Mouse (Mus musculus) hindbrain, embryonic 16.5 days (tissue): ENCODE results near the gene Nrg3. TPM values are rescaled to one million over a fixed set of nuclear protein-coding genes. Genes with fewer than 3 reads are reported as not detected.
A peak's percentile ranks its signal among the peaks of the same experiment; 100 is the strongest.

Source experiments
- ATAC-seq: fragments of 200-750 bp; cut with Nextera tagmentation; 2 replicates; pipeline ENCODE4 v1.8.0; 2017; ENCODE audit warnings: moderate TSS enrichment, moderate library complexity
- H3K27ac ChIP-seq: fragments of 300-500 bp; sonication (generic); 2 replicates; pipeline ENCODE4 v1.5.1; 2014; ENCODE audit warnings: low read depth, mild to moderate bottlenecking, control low read depth, low read length, moderate library complexity
- H3K27me3 ChIP-seq: fragments of 300-500 bp; sonication (generic); replicated peaks from 2 replicates; pipeline ENCODE4 v1.6.1; 2014; ENCODE audit warnings: low read length; ENCODE audit not compliant: control insufficient read depth, insufficient read depth
- H3K36me3 ChIP-seq: fragments of 300-500 bp; sonication (generic); 2 replicates; pipeline ENCODE4 v1.6.1; 2014; ENCODE audit warnings: mild to moderate bottlenecking, low read length, moderate library complexity, mixed read lengths; ENCODE audit not compliant: control insufficient read depth, insufficient read depth
- H3K4me1 ChIP-seq: fragments of 300-500 bp; sonication (generic); 2 replicates; pipeline ENCODE4 v1.6.1; 2014; ENCODE audit warnings: low read depth, low read length; ENCODE audit not compliant: control insufficient read depth, insufficient read depth
- H3K4me2 ChIP-seq: fragments of 300-500 bp; sonication (generic); 2 replicates; pipeline ENCODE4 v1.6.1; 2014; ENCODE audit warnings: mild to moderate bottlenecking, low read length, control low read depth, moderate library complexity
- H3K4me3 ChIP-seq: fragments of 300-500 bp; sonication (generic); 2 replicates; pipeline ENCODE4 v1.5.1; 2014; ENCODE audit warnings: mild to moderate bottlenecking, low read length, control low read depth, moderate library complexity
- H3K9ac ChIP-seq: fragments of 300-500 bp; sonication (generic); 2 replicates; pipeline ENCODE4 v1.6.1; 2014; ENCODE audit warnings: low read depth, mild to moderate bottlenecking, control low read depth, low read length, moderate library complexity
- H3K9me3 ChIP-seq: fragments of 300-500 bp; sonication (generic); 2 replicates; pipeline ENCODE4 v1.6.1; 2014; ENCODE audit warnings: mild to moderate bottlenecking, low read length, moderate library complexity; ENCODE audit not compliant: control insufficient read depth
- WGBS: fragments of 180-500 bp; shearing (Covaris S2); extraction: QIAGEN DNeasy Blood & Tissue Kit; methylation state at CpG from one replicate; pipeline ENCODE4 v1.1.7; 2014; 5-methylcytosine and 5-hydroxymethylcytosine counted together
- polyA plus RNA-seq: library from polyadenylated mRNA; unstranded; fragments of >200 nt; fragmentation: Nextera tagmentation; extraction: Ambion mirVana; gene quantifications from 2 replicates; pipeline ENCODE4 v1.2.1, GENCODE M21; 2015

Gene Nrg3
- polyA plus RNA-seq, 1 experiment from 2014 or later = 10.2 TPM

DNA sequence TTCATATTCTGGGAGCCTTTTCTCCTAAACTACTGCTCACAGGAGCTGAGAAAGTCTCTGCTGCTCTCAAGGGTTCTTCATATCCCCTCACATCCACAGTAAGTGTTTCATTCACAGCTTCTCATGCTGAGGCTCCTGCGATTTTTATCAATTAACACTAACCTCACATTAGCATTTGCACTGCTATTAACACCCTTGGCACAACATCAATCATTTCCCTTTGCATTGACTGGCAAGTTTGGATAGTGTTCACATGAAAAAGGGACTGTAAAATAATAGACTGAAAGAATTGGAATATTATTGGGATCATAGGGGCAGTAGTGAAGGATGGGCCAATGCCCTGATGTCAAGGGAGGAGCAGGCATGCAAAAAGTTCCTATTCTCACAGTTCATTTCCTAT, 918.3 kb downstream of the Nrg3 start:
- no peaks in the 10 kb centered on the region for H3K36me3 ChIP-seq
- H3K4me2 ChIP-seq = no peak overlapping the region
- H3K9me3 ChIP-seq = no peaks in the 10 kb centered on the region
- no peaks in the 10 kb centered on the region for H3K27me3 ChIP-seq
- ATAC-seq = no peak
- H3K4me3 ChIP-seq = no peak overlapping the region
- H3K9ac ChIP-seq = no peak overlapping the region
- no peaks in the 10 kb centered on the region for H3K4me1 ChIP-seq
- 59% methylated on average over 1 of the region's 1 CpGs for whole genome bisulfite sequencing
- no peak overlapping the region for H3K27ac ChIP-seq

- H3K4me3 ChIP-seq = no peak overlapping the region
- H3K36me3 ChIP-seq = no peaks in the 10 kb centered on the region
- no peak overlapping the region for H3K9ac ChIP-seq
- ATAC-seq = peak; percentile 52; the same call in 1 of the 2 replicates
- H3K9me3 ChIP-seq = no peaks in the 10 kb centered on the region
- no peak overlapping the region for H3K27ac ChIP-seq
- no peaks in the 10 kb centered on the region for H3K4me1 ChIP-seq
- no peak overlapping the region for H3K4me2 ChIP-seq
- H3K27me3 ChIP-seq = no peaks in the 10 kb centered on the region
- whole genome bisulfite sequencing = 66% methylated on average over 2 of the region's 2 CpGs
These were observed 925.6 kb downstream of the Nrg3 start for GRCm38 (mm10) chr14:38547257-38547656.

DNA sequence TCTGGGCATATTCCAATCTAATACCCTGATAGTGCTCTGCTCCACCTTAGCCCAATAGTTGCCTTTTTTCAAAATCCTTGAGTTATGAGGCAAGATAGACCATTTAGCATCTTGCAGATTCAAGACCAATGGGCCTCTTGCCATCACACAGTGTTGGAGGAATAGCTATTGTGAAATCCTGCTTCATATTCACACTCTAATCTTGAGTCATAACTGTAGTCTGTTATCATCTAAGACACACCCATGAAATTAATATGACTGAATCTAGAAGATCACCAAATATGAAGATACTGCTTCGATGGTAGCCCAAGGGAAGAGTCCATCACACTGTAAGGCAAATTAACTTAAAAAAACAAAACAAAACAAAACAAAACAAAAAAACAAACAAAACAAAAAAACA, 937.7 kb downstream of the Nrg3 start:
- Histone ChIP-seq H3K9me3 (no peaks in the 10 kb centered on the region), H3K4me1 (no peaks in the 10 kb centered on the region), H3K36me3 (no peaks in the 10 kb centered on the region), H3K9ac (no peak overlapping the region), H3K27ac (no peak overlapping the region), H3K4me3 (no peak overlapping the region), H3K4me2 (no peak overlapping the region), H3K27me3 (no peaks in the 10 kb centered on the region)
- no peak for ATAC-seq
- WGBS = 91% methylated on average over 1 of the region's 1 CpGs

DNA sequence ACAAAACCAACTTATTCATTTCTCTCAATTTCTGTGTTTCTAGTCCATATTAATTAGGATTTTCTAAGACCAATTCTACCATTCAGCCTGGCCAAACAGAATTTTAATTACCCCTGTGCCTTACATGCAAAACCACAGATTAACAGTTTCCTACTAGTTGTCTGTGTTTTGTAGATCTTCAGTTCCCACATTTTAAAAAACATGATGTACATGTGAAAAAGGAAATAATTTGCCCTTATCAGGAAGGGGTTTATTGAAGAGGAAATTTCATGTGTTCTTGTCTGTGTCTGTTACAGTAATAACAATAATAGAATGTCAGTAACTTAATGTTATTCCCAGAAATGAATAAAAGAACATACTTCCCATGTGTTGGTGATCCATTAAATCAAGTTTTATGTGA, 939.4 kb downstream of the Nrg3 start:
- ATAC-seq = no peak
- H3K9me3 ChIP-seq = no peaks in the 10 kb centered on the region
- H3K27ac ChIP-seq = no peak overlapping the region
- H3K36me3 ChIP-seq = no peaks in the 10 kb centered on the region
- no peak overlapping the region for H3K4me3 ChIP-seq
- H3K4me2 ChIP-seq = no peak overlapping the region
- H3K4me1 ChIP-seq = no peaks in the 10 kb centered on the region
- H3K9ac ChIP-seq = no peak overlapping the region
- H3K27me3 ChIP-seq = no peaks in the 10 kb centered on the region

- Histone ChIP-seq H3K36me3 (no peaks in the 10 kb centered on the region), H3K4me3 (no peak overlapping the region), H3K27ac (no peak overlapping the region), H3K27me3 (no peaks in the 10 kb centered on the region), H3K9me3 (no peaks in the 10 kb centered on the region), H3K4me1 (no peaks in the 10 kb centered on the region; the same call in 1 of the 2 replicates), H3K4me2 (no peak overlapping the region), H3K9ac (no peak overlapping the region)
- WGBS = 54% methylated on average over 5 of the region's 5 CpGs
- peak; percentile 60; the same call in 1 of the 2 replicates for ATAC-seq
These were observed 956.7 kb downstream of the Nrg3 start for GRCm38 (mm10) chr14:38516232-38516631.

DNA sequence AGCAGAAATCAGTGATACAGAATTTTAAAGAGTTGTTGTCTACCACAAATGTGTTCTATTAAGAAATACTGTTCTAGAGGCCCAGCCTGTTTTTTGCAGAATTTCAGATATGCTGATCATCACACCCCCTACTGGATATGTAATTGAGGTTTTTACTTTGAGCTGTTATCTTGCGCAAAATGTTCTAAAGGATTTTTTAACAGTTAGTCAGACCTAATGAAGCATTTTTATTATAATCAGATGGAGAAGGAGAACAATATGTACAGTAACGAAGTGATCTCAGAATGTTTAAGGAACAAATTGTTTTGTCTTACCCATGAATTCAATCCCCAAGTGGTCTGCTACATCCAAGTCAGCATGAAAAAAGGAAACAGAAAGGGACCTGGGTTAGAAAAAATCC, 963.9 kb downstream of the Nrg3 start:
- no peak overlapping the region for H3K4me2 ChIP-seq
- no peaks in the 10 kb centered on the region for H3K9me3 ChIP-seq
- H3K27me3 ChIP-seq = no peaks in the 10 kb centered on the region
- no peak overlapping the region for H3K9ac ChIP-seq
- no peak overlapping the region for H3K27ac ChIP-seq
- H3K36me3 ChIP-seq = no peaks in the 10 kb centered on the region
- ATAC-seq = no peak
- WGBS = 86% methylated on average over 2 of the region's 2 CpGs
- H3K4me1 ChIP-seq = no peaks in the 10 kb centered on the region
- H3K4me3 ChIP-seq = no peak overlapping the region

DNA sequence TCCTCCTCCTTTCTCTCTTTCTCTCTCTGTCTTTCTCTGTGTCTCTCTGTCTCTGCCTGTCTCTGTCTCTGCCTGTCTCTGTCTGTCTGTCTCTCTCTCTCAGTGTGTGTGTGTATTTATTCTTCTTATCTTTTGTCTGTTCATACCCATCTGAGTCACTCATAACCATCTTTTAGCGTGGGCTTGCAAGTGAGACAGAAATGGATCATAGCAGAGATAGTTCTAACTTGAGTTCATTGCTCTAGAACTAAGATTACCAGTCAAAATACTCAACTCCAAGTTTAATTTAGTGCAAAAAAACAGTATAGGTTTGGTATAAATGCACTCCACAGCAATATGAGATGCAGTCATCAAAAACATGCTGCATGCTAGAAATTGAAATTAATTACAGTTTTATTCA, 977.9 kb downstream of the Nrg3 start:
- H3K9me3 ChIP-seq = no peaks in the 10 kb centered on the region
- H3K36me3 ChIP-seq = no peaks in the 10 kb centered on the region
- H3K4me1 ChIP-seq = no peaks in the 10 kb centered on the region
- H3K9ac ChIP-seq = no peak overlapping the region
- no peak for ATAC-seq
- H3K4me2 ChIP-seq = no peak overlapping the region
- WGBS = 46% methylated on average over 1 of the region's 1 CpGs
- H3K4me3 ChIP-seq = no peak overlapping the region
- H3K27me3 ChIP-seq = no peaks in the 10 kb centered on the region
- H3K27ac ChIP-seq = no peak overlapping the region

- Histone ChIP-seq H3K4me2 (no peak overlapping the region), H3K4me3 (no peak overlapping the region), H3K9ac (no peak overlapping the region), H3K9me3 (no peaks in the 10 kb centered on the region), H3K27me3 (no peaks in the 10 kb centered on the region), H3K27ac (no peak overlapping the region), H3K36me3 (no peaks in the 10 kb centered on the region), H3K4me1 (no peaks in the 10 kb centered on the region)
- ATAC-seq = no peak
- 80% methylated on average over 2 of the region's 2 CpGs for WGBS
These were observed 1025.8 kb downstream of the Nrg3 start for GRCm38 (mm10) chr14:38447086-38447485.

DNA sequence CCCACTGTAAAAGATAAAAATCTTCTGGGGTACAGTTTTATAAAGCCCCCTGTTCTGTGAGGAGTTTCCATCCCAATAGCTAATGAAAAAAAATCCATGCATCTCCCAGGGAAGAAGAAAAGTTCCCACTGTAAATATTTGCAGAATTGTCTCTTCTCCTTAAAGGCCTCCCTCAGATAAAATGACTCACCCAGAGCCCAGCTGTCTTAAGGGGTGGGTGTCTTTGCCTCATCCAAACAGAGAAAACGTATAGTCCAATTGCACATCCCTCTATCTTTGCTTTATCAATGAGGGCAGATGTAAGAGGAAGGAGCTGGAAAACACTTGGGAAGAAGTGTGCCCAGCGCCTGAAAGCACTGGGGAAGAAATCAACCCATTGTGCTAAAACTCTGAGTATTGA, 1028.1 kb downstream of the Nrg3 start:
- no peaks in the 10 kb centered on the region for H3K4me1 ChIP-seq
- ATAC-seq = no peak
- no peaks in the 10 kb centered on the region for H3K9me3 ChIP-seq
- no peaks in the 10 kb centered on the region for H3K27me3 ChIP-seq
- no peak overlapping the region for H3K27ac ChIP-seq
- H3K4me3 ChIP-seq = no peak overlapping the region
- H3K36me3 ChIP-seq = no peaks in the 10 kb centered on the region
- WGBS = 83% methylated on average over 2 of the region's 2 CpGs
- no peak overlapping the region for H3K9ac ChIP-seq
- no peak overlapping the region for H3K4me2 ChIP-seq
